Mouse (Mus musculus) cerebellum, adult 2 months (tissue): ENCODE results near the gene Gipc3.

Experiments
- CTCF ChIP-seq: fragments of 200-500 bp; IDR thresholded peaks from 2 replicates; pipeline ENCODE4 v1.5.1; 2011; ENCODE audit warnings: low read depth, mild to moderate bottlenecking, control low read depth, low read length, moderate library complexity, borderline replicate concordance; ENCODE audit not compliant: insufficient read depth
- POLR2A ChIP-seq: fragments of 200-500 bp; IDR thresholded peaks from 2 replicates; pipeline ENCODE4 v1.6.1; 2011; ENCODE audit warnings: low read length, control low read depth, borderline replicate concordance; ENCODE audit not compliant: insufficient read depth

DNA sequence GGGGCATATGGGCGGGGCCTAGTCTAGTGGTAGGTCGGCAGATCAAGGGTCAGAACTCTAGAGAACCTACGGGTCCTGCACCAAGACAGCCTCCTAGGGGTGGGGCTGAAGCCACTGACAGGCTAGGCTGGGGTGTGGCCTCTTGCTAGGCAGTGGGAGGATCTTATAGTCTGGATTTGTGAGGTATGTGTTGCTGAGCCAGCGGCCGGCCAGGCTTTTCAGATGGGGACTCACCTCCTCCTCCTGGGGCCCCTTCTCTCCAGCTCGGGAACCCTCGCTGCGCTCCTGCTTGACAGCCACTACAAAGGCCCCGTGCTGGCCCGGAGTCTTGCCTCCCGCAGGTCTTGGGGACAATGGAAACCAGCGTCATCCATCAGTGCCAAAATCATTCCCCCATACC lies 6.1 kb upstream of the Gipc3 start:
- TF ChIP-seq POLR2A (no peak), CTCF (no peak)
